8 mouse cellular contexts compared by ENCODE assay signal in the genomic region with DNA sequence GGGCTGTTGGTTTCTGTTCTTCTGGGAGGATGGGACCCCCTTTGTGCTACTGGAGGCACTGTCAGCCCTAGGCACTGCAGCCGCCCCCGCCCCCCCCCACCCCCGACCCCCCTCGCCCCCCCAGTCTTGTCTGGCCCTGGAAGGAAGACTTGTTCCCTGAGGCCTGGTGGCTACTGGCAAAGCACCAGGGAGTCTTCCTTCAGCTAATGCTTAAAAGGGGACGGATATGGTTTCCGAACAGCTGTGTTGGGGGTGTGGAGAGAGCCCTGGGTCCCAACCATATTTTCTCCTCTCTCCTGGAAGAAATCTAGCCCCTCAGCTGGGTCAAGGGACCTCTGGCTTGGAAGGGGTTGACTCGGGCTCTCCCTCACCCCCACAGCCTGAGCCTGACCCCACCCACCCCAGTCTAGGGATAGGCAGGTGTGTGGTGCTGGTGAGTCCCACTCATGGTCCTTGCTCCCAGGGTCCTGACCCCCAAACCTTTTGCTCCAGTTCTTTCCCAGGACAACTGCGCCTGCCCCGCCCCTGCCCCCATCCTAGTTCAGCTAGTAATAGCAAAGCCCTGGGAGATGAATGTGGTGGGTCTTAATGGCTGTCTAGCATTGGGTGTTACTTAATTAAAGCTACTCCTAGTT. TPM values are rescaled to one million over a fixed set of nuclear protein-coding genes. Genes with fewer than 3 reads are reported as not detected.
DNase-seq lines count a peak whose midpoint lies in the region; ATAC-seq lines count a peak whose summit lies in the region.

No protein-coding gene starts in this region.

- H3K4me3 ChIP-seq in megakaryocyte, embryonic 14.5 days (replicated peaks) = peak overlapping the region; percentile 96
- H3K4me3 ChIP-seq in stomach, embryonic 14.5 days (ENCODE audit: low read depth, low read length) = peak overlapping the region; percentile 51; the same call in 1 of the 2 replicates

- no peak overlapping the region for H3K27ac ChIP-seq in stomach, embryonic 14.5 days (ENCODE audit: low read length)

- DNase-seq in adrenal gland, postnatal 10 days = peak; percentile 41
- no peak for DNase-seq in adrenal gland, postnatal 14 days
- DNase-seq in kidney, postnatal 4 days = peak; percentile 36 to 61
- no peak for DNase-seq in ovary, adult 18-20 months (ENCODE audit: low spot score)

- no peak for ATAC-seq in megakaryocyte, adult 5-6 weeks (ENCODE audit: poor library complexity, severe bottlenecking)
- no peak for ATAC-seq in stomach, embryonic 14.5 days (ENCODE audit: insufficient number of reproducible peaks, insufficient read depth, low FRiP score, low read depth)
- no peak for ATAC-seq in megakaryocyte-erythroid progenitor cell, adult 5-6 weeks (replicated peaks; ENCODE audit: low FRiP score, low TSS enrichment, poor library complexity, severe bottlenecking)

- H3K27me3 ChIP-seq in megakaryocyte, embryonic 14.5 days (replicated peaks) = peaks cover 37% of the 10 kb centered on the region
- H3K27me3 ChIP-seq in stomach, embryonic 14.5 days (ENCODE audit: control insufficient read depth, insufficient read depth, low read length) = no peaks in the 10 kb centered on the region

- H3K36me3 ChIP-seq in megakaryocyte, embryonic 14.5 days (replicated peaks; ENCODE audit: low read length) = peaks cover 25% of the 10 kb centered on the region
- peaks cover 20% of the 10 kb centered on the region for H3K36me3 ChIP-seq in stomach, embryonic 14.5 days (ENCODE audit: control insufficient read depth, insufficient read depth, low read length)

- peaks cover 83% of the 10 kb centered on the region for H3K4me1 ChIP-seq in megakaryocyte, embryonic 14.5 days
- H3K4me1 ChIP-seq in stomach, embryonic 14.5 days (ENCODE audit: control insufficient read depth, insufficient read depth, low read length) = peaks cover 31% of the 10 kb centered on the region

- H3K4me2 ChIP-seq in stomach, embryonic 14.5 days (replicated peaks; ENCODE audit: low read depth, low read length) = peak overlapping the region; percentile 96

- no peaks in the 10 kb centered on the region for H3K9me3 ChIP-seq in megakaryocyte, embryonic 14.5 days
- no peaks in the 10 kb centered on the region for H3K9me3 ChIP-seq in stomach, embryonic 14.5 days (ENCODE audit: control insufficient read depth, low read depth, low read length)

- WGBS in stomach, embryonic 14.5 days = 67% methylated on average over 6 of the region's 9 CpGs

- peak overlapping the region; percentile 31; the same call in 1 of the 2 replicates for H3K9ac ChIP-seq in stomach, embryonic 14.5 days (replicated peaks; ENCODE audit: low read depth, low read length)

RNA-seq across cellular contexts. Expression of gene Ttyh2, which starts 1.8 kb away (rescaled TPM):
- 10 to 100 TPM; 61.1 to 63.0 TPM for total RNA-seq in adrenal gland, postnatal 10 days (2021)
- 61.7 and 64.7 TPM in 2 replicates for total RNA-seq in adrenal gland, postnatal 14 days (2021)
- polyA plus RNA-seq in megakaryocyte, embryonic 14.5 days (2012; ENCODE audit: insufficient read depth, low replicate concordance) = 2.7 and 5.8 TPM in 2 replicates
- total RNA-seq in megakaryocyte, adult 5-6 weeks (2015) = 0.27 and 0.40 TPM in 2 replicates
- 0.73 and 0.88 TPM in 2 replicates for total RNA-seq in megakaryocyte, adult 5-6 weeks (2017)
- polyA plus RNA-seq in stomach, embryonic 14.5 days (2014; fragmentation: Nextera tagmentation; extraction: Ambion mirVana) = 12.5 and 13.8 TPM in 2 replicates
- total RNA-seq in megakaryocyte-erythroid progenitor cell, adult 5-6 weeks (2014; fragmentation: Nextera tagmentation) = 0.57 and 1.6 TPM in 2 replicates
- 1.4 TPM in 2 replicates for total RNA-seq in megakaryocyte-erythroid progenitor cell, adult 5-6 weeks (2017)

RNA-seq across cellular contexts. Expression of gene Rpl38, which starts 8.7 kb away (rescaled TPM):
- total RNA-seq in adrenal gland, postnatal 10 days (2021) = 1,000 to 10,000 TPM; 1,144 to 1,253 TPM
- 1,048 and 1,188 TPM in 2 replicates for total RNA-seq in adrenal gland, postnatal 14 days (2021)
- polyA plus RNA-seq in megakaryocyte, embryonic 14.5 days (2012; ENCODE audit: insufficient read depth, low replicate concordance) = 64.8 and 417 TPM in 2 replicates
- total RNA-seq in megakaryocyte, adult 5-6 weeks (2015) = 716 and 867 TPM in 2 replicates
- 2,870 and 3,242 TPM in 2 replicates for total RNA-seq in megakaryocyte, adult 5-6 weeks (2017)
- polyA plus RNA-seq in stomach, embryonic 14.5 days (2014; fragmentation: Nextera tagmentation; extraction: Ambion mirVana) = 974 and 1,057 TPM in 2 replicates
- total RNA-seq in megakaryocyte-erythroid progenitor cell, adult 5-6 weeks (2014; fragmentation: Nextera tagmentation) = 2,953 and 3,549 TPM in 2 replicates
- 4,476 and 4,894 TPM in 2 replicates for total RNA-seq in megakaryocyte-erythroid progenitor cell, adult 5-6 weeks (2017)

RNA-seq across cellular contexts. Expression of gene Dnaic2, which starts 50.2 kb away (rescaled TPM):
- total RNA-seq in adrenal gland, postnatal 10 days (2021) = under 1 TPM; 0.55 to 0.57 TPM
- 0.44 and 0.64 TPM in 2 replicates for total RNA-seq in adrenal gland, postnatal 14 days (2021)
- polyA plus RNA-seq in megakaryocyte, embryonic 14.5 days (2012; ENCODE audit: insufficient read depth, low replicate concordance) = 7.0 TPM in 1 of 2 replicates, not detected in the other
- not detected in 2 replicates for total RNA-seq in megakaryocyte, adult 5-6 weeks (2015)
- total RNA-seq in megakaryocyte, adult 5-6 weeks (2017) = not detected in 2 replicates
- 0.25 and 0.38 TPM in 2 replicates for polyA plus RNA-seq in stomach, embryonic 14.5 days (2014; fragmentation: Nextera tagmentation; extraction: Ambion mirVana)
- not detected in 2 replicates for total RNA-seq in megakaryocyte-erythroid progenitor cell, adult 5-6 weeks (2014; fragmentation: Nextera tagmentation)
- total RNA-seq in megakaryocyte-erythroid progenitor cell, adult 5-6 weeks (2017) = not detected in 2 replicates

Comparison
In these comparisons a context has a peak if more than half of its experiments do, and no peak if none do; other contexts are left out.
1. DNase-seq: peak in adrenal gland, postnatal 10 days (single experiment) and kidney, postnatal 4 days (2 of 2); none in adrenal gland, postnatal 14 days (single experiment) and ovary, adult 18-20 months (single experiment).
2. RNA of gene Ttyh2, which starts 1.8 kb away (total RNA-seq): 61.7 to 64.7 TPM in adrenal gland, postnatal 14 days and 61.1 to 63.0 TPM in adrenal gland, postnatal 10 days; 0.57 to 1.6 TPM in megakaryocyte-erythroid progenitor cell, adult 5-6 weeks and 0.27 to 0.88 TPM in megakaryocyte, adult 5-6 weeks; every median in the first group is over 10 times any median in the second.